Mouse (Mus musculus) right cerebral cortex, adult 18-20 months (tissue): Measurements from ENCODE around the gene Fnip2.
A peak's percentile ranks its signal among the peaks of the same experiment; 100 is the strongest.
"Not testable (repeated sequence)": the region's sequence is repeated elsewhere in the genome, so short reads cannot be mapped to it uniquely, and the experiment has no call there.

Source experiments
- DNase-seq: peaks from one replicate; pipeline ENCODE4 v3.0.0; 2022; ENCODE audit warnings: mixed read lengths

Gene Fnip2

GRCm38 (mm10) chr3:79567703-79568362 lies at the start of gene Fnip2:
Gene Fnip2 (minus strand): TSS chr3:79567796.
- peak; percentile 93 for DNase-seq

GRCm38 (mm10) chr3:79609886-79610285 lies 42.3 kb upstream of the Fnip2 start:
- no peak for DNase-seq

- DNase-seq = no peak
Observed at GRCm38 (mm10) chr3:79595468-79595867, 27.9 kb upstream of the Fnip2 start.

GRCm38 (mm10) chr3:79591793-79592471 lies 24.3 kb upstream of the Fnip2 start:
- DNase-seq = no peak

GRCm38 (mm10) chr3:79590863-79591792 lies 23.5 kb upstream of the Fnip2 start, which contains the start of gene Ppid:
Gene Ppid (plus strand): TSS chr3:79591342.
- peak; percentile 81 for DNase-seq

GRCm38 (mm10) chr3:79589671-79590070 lies 22.1 kb upstream of the Fnip2 start:
- no peak for DNase-seq

GRCm38 (mm10) chr3:79586804-79587203 lies 19.2 kb upstream of the Fnip2 start:
- peak; percentile 92 for DNase-seq

- DNase-seq = no peak
Observed at GRCm38 (mm10) chr3:79579891-79580575, 12.4 kb upstream of the Fnip2 start.

- no peak for DNase-seq
Observed at GRCm38 (mm10) chr3:79578164-79578563, 10.6 kb upstream of the Fnip2 start.

GRCm38 (mm10) chr3:79577606-79578005 lies 10.0 kb upstream of the Fnip2 start:
- DNase-seq = no peak

GRCm38 (mm10) chr3:79576865-79577264 lies 9.3 kb upstream of the Fnip2 start:
- DNase-seq = no peak

GRCm38 (mm10) chr3:79576468-79576816 lies 8.8 kb upstream of the Fnip2 start:
- DNase-seq = no peak

- no peak for DNase-seq
Observed at GRCm38 (mm10) chr3:79575576-79576467, 8.2 kb upstream of the Fnip2 start.

GRCm38 (mm10) chr3:79574336-79574735 lies 6.7 kb upstream of the Fnip2 start:
- no peak for DNase-seq

- DNase-seq = not testable (repeated sequence)
Observed at GRCm38 (mm10) chr3:79573376-79573775, 5.8 kb upstream of the Fnip2 start.

GRCm38 (mm10) chr3:79572399-79572798 lies 4.8 kb upstream of the Fnip2 start:
- no peak for DNase-seq

GRCm38 (mm10) chr3:79569351-79569681 lies 1.7 kb upstream of the Fnip2 start:
- no peak for DNase-seq

- no peak for DNase-seq
Observed at GRCm38 (mm10) chr3:79568629-79569350, 1.2 kb upstream of the Fnip2 start.

GRCm38 (mm10) chr3:79566716-79567691 lies 592 bp downstream of the Fnip2 start:
- DNase-seq = peak; percentile 35
